Mouse (Mus musculus) olfactory bulb, adult 2 months (tissue): ENCODE measurements around the gene Prkar2a.

ENCODE experiments used
- CTCF ChIP-seq: fragments of 200-500 bp; IDR thresholded peaks from 2 replicates; pipeline ENCODE4 v1.5.1; 2012; ENCODE audit warnings: low read depth, mild to moderate bottlenecking, low read length, moderate library complexity; ENCODE audit not compliant: insufficient read depth
- POLR2A ChIP-seq: fragments of 200-500 bp; IDR thresholded peaks from 2 replicates; pipeline ENCODE4 v1.6.1; 2012; ENCODE audit warnings: mild to moderate bottlenecking, low read depth, low read length, moderate library complexity; ENCODE audit not compliant: insufficient read depth

GRCm38 (mm10) chr9:108729050-108729449 lies 39.9 kb downstream of the Prkar2a start:
- no peak for TF ChIP-seq CTCF
- TF ChIP-seq POLR2A = no peak
